Mouse (Mus musculus) midbrain, embryonic 10.5 days (tissue): ENCODE measurements around the gene Lrrfip2. TPM values are rescaled to one million over a fixed set of nuclear protein-coding genes. Genes with fewer than 3 reads are reported as not detected.

Source experiments
- DNase-seq: peaks from one replicate; pipeline ENCODE4 v3.0.0-alpha.2; 2017; ENCODE audit warnings: low spot score
- H3K27ac ChIP-seq: fragments of 300-500 bp; sonication (generic); replicated peaks from 2 replicates; pipeline ENCODE4 v1.5.1; 2016; ENCODE audit warnings: mild to moderate bottlenecking
- H3K27me3 ChIP-seq: fragments of 300-500 bp; sonication (generic); 2 replicates; pipeline ENCODE4 v1.6.1; 2016; ENCODE audit warnings: low read depth, mild to moderate bottlenecking; ENCODE audit not compliant: poor library complexity, severe bottlenecking
- H3K36me3 ChIP-seq: fragments of 300-500 bp; sonication (generic); 2 replicates; pipeline ENCODE4 v1.6.1; 2016; ENCODE audit warnings: mild to moderate bottlenecking, moderate library complexity
- H3K4me1 ChIP-seq: fragments of 300-500 bp; sonication (generic); 2 replicates; pipeline ENCODE4 v1.6.1; 2016
- H3K4me3 ChIP-seq: fragments of 300-500 bp; sonication (generic); 2 replicates; pipeline ENCODE4 v1.5.1; 2016; ENCODE audit warnings: mild to moderate bottlenecking, moderate library complexity
- H3K9me3 ChIP-seq: fragments of 300-500 bp; sonication (generic); replicated peaks from 2 replicates; pipeline ENCODE4 v1.6.1; 2016; ENCODE audit warnings: mild to moderate bottlenecking
- WGBS: fragments of 180-500 bp; shearing (Covaris S2); methylation state at CpG from one replicate; pipeline ENCODE4 v1.1.7; 2016; 5-methylcytosine and 5-hydroxymethylcytosine counted together
- polyA plus RNA-seq: library from polyadenylated mRNA; unstranded; fragments of >200 nt; fragmentation: Nextera tagmentation; extraction: Ambion mirVana; gene quantifications from 2 replicates; pipeline ENCODE4 v1.2.1, GENCODE M21; 2016

The Lrrfip2 gene
- polyA plus RNA-seq, 1 experiment from 2014 or later: 39.5 TPM

DNA sequence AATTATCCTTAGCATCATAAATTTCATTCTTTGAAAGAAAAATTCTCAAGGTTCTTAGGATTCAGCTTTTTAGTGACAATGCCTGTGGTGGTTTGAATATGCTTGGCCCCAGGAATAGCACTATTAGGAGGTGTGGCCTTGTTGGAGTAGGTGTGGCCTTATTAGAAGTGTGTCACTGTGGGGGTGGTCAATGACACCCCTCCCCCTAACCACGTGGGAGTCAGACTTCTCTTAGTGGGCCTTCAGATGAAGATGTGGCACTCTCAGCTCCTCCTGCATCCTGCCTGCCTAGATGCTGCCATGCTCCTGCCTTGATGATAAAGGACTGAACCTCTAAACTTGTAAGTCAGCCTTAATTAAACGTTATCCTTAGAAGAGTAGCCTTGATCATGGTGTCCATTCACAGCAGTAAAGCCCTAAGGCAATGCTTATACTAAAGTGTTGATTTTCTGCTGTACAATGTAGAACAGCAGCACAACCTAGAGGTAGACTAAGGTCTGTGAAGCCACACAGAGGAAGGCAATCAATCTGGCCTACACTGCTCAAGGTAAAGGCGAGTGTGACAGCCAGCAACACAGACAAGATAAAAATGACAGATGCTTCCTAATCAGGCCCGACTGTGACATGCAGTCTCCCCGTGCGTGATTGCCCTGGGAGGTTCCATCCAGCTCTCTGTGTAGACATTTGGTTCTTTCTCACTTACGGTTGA is 134.9 kb downstream of the Lrrfip2 start:
- H3K9me3 ChIP-seq: no peaks in the 10 kb centered on the region
- WGBS: 82% methylated on average over 7 of the region's 7 CpGs
- H3K36me3 ChIP-seq: peaks cover 97% of the 10 kb centered on the region
- no peak overlapping the region for H3K27ac ChIP-seq
- no peak for DNase-seq
- no peak overlapping the region for H3K4me3 ChIP-seq
- H3K27me3 ChIP-seq: no peaks in the 10 kb centered on the region
- H3K4me1 ChIP-seq: no peaks in the 10 kb centered on the region

DNA sequence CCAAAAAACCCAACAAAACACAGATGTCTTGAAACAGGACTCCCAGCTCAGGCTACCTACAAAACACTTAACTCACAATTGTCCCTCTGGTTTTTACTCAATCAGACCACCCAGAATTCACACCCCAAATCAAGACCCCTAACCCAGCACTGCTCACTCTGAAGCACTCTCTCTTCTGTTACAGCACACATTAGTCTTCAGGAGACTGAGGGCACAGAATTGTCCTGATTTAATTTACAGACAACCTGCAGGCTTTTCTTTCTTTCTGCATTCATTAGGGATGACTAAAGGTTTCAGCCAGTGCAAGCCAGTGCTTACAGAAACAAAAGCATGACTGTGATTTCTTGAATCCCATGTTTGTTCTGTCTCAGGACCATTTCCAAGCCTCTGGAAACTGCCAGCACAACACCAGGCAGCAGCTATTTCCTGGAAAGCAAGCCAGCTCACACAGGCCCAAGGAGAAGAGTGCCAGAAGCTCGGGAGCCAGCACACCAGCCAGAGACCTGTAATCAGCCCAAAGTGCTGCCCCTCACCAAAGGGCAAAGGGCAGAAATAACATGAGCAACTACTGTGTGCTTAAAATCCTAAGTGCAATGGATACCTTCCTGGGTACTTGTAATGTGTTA is 143.1 kb downstream of the Lrrfip2 start:
- DNase-seq: no peak
- WGBS: 82% methylated on average over 1 of the region's 1 CpGs
- Histone ChIP-seq H3K27me3 (no peaks in the 10 kb centered on the region), H3K9me3 (no peaks in the 10 kb centered on the region), H3K36me3 (peaks cover 91% of the 10 kb centered on the region), H3K4me3 (no peak overlapping the region), H3K4me1 (no peaks in the 10 kb centered on the region), H3K27ac (no peak overlapping the region)

DNA sequence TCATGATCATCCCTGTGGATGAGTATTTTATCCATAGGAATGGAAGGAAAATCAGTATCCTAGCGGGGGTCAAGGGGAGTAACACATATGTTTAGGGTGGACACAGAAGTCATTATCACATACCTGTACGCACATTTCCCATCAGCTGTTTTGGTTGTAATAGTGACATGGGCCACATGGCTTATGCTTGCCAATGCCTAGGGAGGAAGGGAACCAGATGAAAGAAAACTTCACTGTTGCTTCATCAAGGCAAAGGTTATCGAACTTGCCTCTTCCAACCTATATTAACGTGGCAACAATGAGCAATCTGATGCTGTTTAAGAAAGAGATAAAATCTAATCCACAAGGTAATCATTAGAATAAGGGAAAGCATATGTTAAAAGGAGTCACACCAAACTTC is 144.0 kb downstream of the Lrrfip2 start:
- no peaks in the 10 kb centered on the region for H3K4me1 ChIP-seq
- no peak overlapping the region for H3K4me3 ChIP-seq
- H3K27me3 ChIP-seq: no peaks in the 10 kb centered on the region
- H3K36me3 ChIP-seq: peaks cover 90% of the 10 kb centered on the region
- H3K27ac ChIP-seq: no peak overlapping the region
- 94% methylated on average over 4 of the region's 4 CpGs for WGBS
- no peaks in the 10 kb centered on the region for H3K9me3 ChIP-seq
- no peak for DNase-seq

- DNase-seq: no peak
These were observed 150.6 kb downstream of the Lrrfip2 start for GRCm38 (mm10) chr9:111267998-111268397.

DNA sequence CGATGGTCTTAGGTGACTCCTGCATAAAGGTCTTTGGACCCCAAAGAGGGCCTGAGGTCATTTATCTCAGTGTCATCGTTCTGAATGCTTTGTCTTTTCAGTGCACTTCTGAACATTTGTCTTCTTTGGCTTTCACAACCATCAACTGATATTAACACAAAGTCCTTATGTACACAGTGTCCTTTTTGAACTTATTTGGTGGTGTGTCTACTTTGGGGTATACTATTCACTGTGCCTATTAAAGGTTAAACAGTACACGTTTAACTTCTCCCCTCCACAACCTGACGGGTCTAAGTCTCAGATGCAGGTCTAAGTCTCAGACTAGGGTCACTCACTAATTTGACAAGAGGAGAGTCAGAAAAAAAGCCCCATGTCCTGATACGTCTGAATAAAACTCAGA is 153.2 kb downstream of the Lrrfip2 start:
- Histone ChIP-seq H3K4me3 (peak overlapping the region; percentile 92), H3K36me3 (peaks cover 48% of the 10 kb centered on the region), H3K4me1 (peaks cover 41% of the 10 kb centered on the region), H3K9me3 (no peaks in the 10 kb centered on the region), H3K27me3 (no peaks in the 10 kb centered on the region), H3K27ac (peak overlapping the region; percentile 97)
- WGBS: 21% methylated on average over 5 of the region's 5 CpGs
- no peak for DNase-seq

More at GRCm38 (mm10) chr9:111267998-111268397, 150.6 kb downstream of the Lrrfip2 start:
- H3K27ac ChIP-seq: no peak overlapping the region
- no peaks in the 10 kb centered on the region for H3K9me3 ChIP-seq
- H3K27me3 ChIP-seq: no peaks in the 10 kb centered on the region
- no peak overlapping the region for H3K4me3 ChIP-seq
- H3K4me1 ChIP-seq: peaks cover 15% of the 10 kb centered on the region
- 94% methylated on average over 2 of the region's 2 CpGs for WGBS
- peaks cover 48% of the 10 kb centered on the region for H3K36me3 ChIP-seq

GRCm38 (mm10) chr9:111271056-111271433 is 153.7 kb downstream of the Lrrfip2 start:
- WGBS: 0% methylated on average over 32 of the region's 32 CpGs
- peaks cover 49% of the 10 kb centered on the region for H3K36me3 ChIP-seq
- no peaks in the 10 kb centered on the region for H3K9me3 ChIP-seq
- H3K4me3 ChIP-seq: peak overlapping the region; percentile 92
- H3K27me3 ChIP-seq: no peaks in the 10 kb centered on the region
- DNase-seq: no peak
- peaks cover 45% of the 10 kb centered on the region for H3K4me1 ChIP-seq
- peak overlapping the region; percentile 97 for H3K27ac ChIP-seq

DNA sequence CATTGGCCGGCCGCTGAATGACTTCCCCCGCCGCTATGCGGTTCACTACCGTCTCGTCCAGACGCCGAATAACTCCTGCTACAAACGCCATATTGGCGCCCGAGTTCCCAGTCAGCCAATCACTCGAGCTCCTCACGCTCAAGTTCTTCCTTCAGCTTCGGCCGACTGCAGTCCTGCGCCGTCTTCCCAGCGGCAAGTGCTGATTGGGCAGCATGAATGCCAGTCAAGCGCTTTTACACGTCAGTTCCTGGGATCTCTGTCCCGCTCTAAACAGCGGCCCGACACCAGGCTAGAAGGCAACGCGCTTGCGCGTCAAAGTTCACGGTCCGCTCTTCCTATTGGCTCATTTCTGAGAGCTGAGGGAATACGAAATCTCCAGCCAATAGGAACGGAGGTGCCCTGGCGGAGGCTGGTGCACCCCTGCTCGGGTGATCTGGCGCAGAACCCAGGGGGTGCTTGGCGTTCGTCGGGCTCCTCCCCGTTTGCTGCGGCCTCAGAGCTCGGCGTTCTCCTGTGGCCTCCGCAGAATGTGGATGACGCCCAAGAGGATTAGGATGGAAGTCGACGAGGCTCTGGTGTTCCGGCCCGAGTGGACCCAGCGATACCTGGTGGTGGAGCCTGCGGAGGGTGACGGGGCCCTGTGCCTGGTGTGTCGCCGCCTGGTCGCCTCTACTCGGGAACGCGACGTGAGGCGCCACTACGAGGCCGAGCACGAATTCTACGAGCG is 154.2 kb downstream of the Lrrfip2 start, which contains the start of the genes Mlh1 and Epm2aip1:
TSS of gene Mlh1 (minus strand) at position 358 of the 727 bp plus-strand sequence.
TSS of gene Epm2aip1 (plus strand) at position 496 of the 727 bp plus-strand sequence.
- Histone ChIP-seq H3K4me3 (peak within 1 kb of the TSS; percentile 92), H3K27ac (peak within 1 kb of the TSS; percentile 97), H3K4me1 (peaks cover 51% of the 10 kb centered on the region), H3K9me3 (no peaks in the 10 kb centered on the region), H3K27me3 (no peaks in the 10 kb centered on the region), H3K36me3 (peaks cover 49% of the 10 kb centered on the region)
- DNase-seq: peak; percentile 98
- WGBS: under 1% methylated on average over 64 of the region's 64 CpGs

DNA sequence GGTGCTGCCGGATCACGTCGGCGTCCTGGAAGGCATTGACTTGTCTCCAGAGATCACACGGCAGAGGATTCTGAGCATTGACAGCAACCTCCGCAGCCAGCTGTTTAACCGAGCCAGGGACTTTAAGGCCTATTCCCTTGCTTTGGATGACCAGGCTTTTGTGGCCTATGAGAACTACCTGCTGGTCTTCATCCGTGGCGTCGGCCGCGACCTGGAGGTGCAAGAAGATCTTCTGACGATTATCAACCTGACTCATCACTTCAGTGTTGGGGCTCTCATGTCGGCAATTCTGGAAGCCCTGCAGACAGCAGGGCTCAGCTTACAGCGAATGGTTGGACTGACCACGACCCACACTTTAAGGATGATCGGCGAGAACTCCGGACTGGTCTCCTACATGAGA is 155.0 kb downstream of the Lrrfip2 start:
- DNase-seq: no peak
- WGBS: 21% methylated on average over 19 of the region's 19 CpGs
- peaks cover 53% of the 10 kb centered on the region for H3K4me1 ChIP-seq

DNA sequence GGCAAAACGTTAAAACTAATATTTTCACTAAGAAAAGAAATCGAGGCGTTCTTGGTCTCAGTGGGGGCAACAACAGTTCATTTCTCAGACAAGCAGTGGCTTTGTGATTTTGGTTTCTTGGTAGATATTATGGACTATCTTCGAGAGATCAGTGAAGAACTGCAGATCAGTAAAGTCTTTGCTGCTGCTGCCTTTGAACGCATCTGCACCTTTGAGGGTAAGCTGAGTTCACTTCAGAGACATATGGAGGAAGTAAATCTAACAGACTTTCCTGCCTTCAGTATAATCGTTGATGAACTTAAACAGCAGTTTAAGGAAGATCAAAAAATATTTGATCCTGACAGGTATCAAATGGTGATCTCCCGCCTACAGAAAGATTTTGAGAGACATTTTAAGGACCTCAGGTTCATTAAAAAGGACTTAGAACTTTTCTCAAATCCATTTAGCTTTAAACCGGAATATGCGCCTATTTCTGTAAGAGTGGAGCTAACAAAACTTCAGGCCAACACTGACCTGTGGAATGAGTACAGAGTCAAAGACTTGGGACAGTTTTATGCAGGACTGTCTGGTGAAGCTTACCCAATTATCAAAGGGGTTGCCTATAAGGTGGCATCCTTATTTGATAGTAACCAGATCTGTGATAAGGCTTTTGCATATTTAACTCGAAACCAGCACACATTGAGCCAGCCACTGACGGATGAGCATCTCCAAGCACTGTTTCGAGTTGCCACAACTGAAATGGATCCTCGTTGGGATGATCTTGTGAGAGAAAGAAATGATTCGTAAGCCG is 155.8 kb downstream of the Lrrfip2 start:
- Histone ChIP-seq H3K27me3 (no peaks in the 10 kb centered on the region), H3K4me3 (peak overlapping the region; percentile 92), H3K4me1 (peaks cover 53% of the 10 kb centered on the region), H3K27ac (peak overlapping the region; percentile 97; the same call in 1 of the 2 replicates), H3K9me3 (no peaks in the 10 kb centered on the region), H3K36me3 (peaks cover 49% of the 10 kb centered on the region)
- WGBS: 83% methylated on average over 15 of the region's 15 CpGs
- DNase-seq: no peak

More for the DNA sequence above, 155.0 kb downstream of the Lrrfip2 start:
- Histone ChIP-seq H3K27me3 (no peaks in the 10 kb centered on the region), H3K9me3 (no peaks in the 10 kb centered on the region), H3K4me3 (peak overlapping the region; percentile 92), H3K27ac (peak overlapping the region; percentile 97), H3K36me3 (peaks cover 49% of the 10 kb centered on the region)

DNA sequence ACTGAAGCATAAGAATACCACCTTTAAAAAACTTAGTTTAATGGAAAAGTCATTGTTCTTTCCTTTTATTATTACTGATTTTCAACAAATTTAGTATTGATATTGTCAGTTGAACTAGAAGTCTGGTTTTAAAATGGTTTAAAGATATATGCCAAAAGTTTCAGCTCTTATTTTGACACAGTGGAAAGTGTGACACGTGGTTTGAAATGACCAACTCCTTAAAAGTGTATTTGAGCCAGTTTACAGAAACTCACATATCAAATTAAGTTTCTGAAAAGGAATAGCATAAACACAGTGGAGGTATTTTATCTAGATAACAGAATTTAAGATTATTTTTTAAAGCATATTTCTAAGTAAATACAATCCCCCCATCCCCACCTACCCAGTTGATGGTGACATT is 156.6 kb downstream of the Lrrfip2 start:
- Histone ChIP-seq H3K27ac (no peak overlapping the region), H3K4me3 (peak overlapping the region; percentile 92), H3K9me3 (no peaks in the 10 kb centered on the region), H3K27me3 (no peaks in the 10 kb centered on the region), H3K4me1 (peaks cover 53% of the 10 kb centered on the region), H3K36me3 (peaks cover 57% of the 10 kb centered on the region)
- WGBS: 91% methylated on average over 1 of the region's 1 CpGs
- no peak for DNase-seq

DNA sequence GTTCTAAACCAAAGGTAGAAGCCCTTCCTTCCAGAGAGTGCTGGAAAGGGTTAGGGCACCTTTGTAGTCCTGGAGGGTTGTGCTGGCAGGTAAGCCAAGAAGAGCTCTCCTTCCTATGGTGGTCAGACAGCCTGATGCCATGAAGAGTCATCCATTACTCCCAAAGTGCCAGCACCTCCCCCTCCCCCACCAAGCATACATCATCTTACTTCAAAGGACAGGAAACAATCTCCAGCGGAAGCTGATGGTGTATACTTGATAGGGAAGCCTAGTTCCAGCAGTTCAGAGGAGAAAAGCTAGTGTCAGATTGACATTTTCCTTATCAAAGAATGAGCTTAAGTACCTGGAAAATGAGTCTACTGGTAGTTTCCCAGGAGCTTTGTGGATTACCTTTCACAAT is 157.8 kb downstream of the Lrrfip2 start:
- H3K36me3 ChIP-seq: peaks cover 68% of the 10 kb centered on the region

More for the DNA sequence above, 157.8 kb downstream of the Lrrfip2 start:
- Histone ChIP-seq H3K9me3 (no peaks in the 10 kb centered on the region), H3K27me3 (no peaks in the 10 kb centered on the region), H3K4me1 (peaks cover 51% of the 10 kb centered on the region), H3K4me3 (peak overlapping the region; percentile 92), H3K27ac (no peak overlapping the region)
- DNase-seq: no peak
- WGBS: 82% methylated on average over 1 of the region's 1 CpGs
